Mouse (Mus musculus) intestine, embryonic 16.5 days (tissue): Measurements from ENCODE around the gene Mau2. TPM values are rescaled to one million over a fixed set of nuclear protein-coding genes. Genes with fewer than 3 reads are reported as not detected.
"Not testable (repeated sequence)": the region's sequence is repeated elsewhere in the genome, so short reads cannot be mapped to it uniquely, and the experiment has no call there.

ENCODE experiments used
- ATAC-seq: fragments of 200-750 bp; cut with Nextera tagmentation; 2 replicates; pipeline ENCODE4 v1.8.0; 2017; ENCODE audit warnings: moderate TSS enrichment, moderate library complexity
- H3K27ac ChIP-seq: fragments of 300-500 bp; sonication (generic); 2 replicates; pipeline ENCODE4 v1.5.1; 2014; ENCODE audit warnings: mild to moderate bottlenecking, low read length
- H3K27me3 ChIP-seq: fragments of 300-500 bp; sonication (generic); replicated peaks from 2 replicates; pipeline ENCODE4 v1.6.1; 2014; ENCODE audit warnings: low read length, control low read depth, mixed read lengths; ENCODE audit not compliant: control insufficient read depth, insufficient read depth
- H3K36me3 ChIP-seq: fragments of 300-500 bp; sonication (generic); 2 replicates; pipeline ENCODE4 v1.6.1; 2014; ENCODE audit warnings: low read length, control low read depth; ENCODE audit not compliant: control insufficient read depth, insufficient read depth
- H3K4me1 ChIP-seq: fragments of 300-500 bp; sonication (generic); 2 replicates; pipeline ENCODE4 v1.6.1; 2014; ENCODE audit warnings: low read length, control low read depth, mixed read lengths; ENCODE audit not compliant: control insufficient read depth, insufficient read depth
- H3K4me2 ChIP-seq: fragments of 300-500 bp; sonication (generic); 2 replicates; pipeline ENCODE4 v1.6.1; 2014; ENCODE audit warnings: low read depth, low read length, control low read depth
- H3K4me3 ChIP-seq: fragments of 300-500 bp; sonication (generic); 2 replicates; pipeline ENCODE4 v1.5.1; 2014; ENCODE audit warnings: mild to moderate bottlenecking, low read length
- H3K9ac ChIP-seq: fragments of 300-500 bp; sonication (generic); 2 replicates; pipeline ENCODE4 v1.6.1; 2014; ENCODE audit warnings: low read depth, low read length
- H3K9me3 ChIP-seq: fragments of 300-500 bp; sonication (generic); 2 replicates; pipeline ENCODE4 v1.6.1; 2016; ENCODE audit warnings: low read length, control low read depth; ENCODE audit not compliant: control insufficient read depth
- WGBS: fragments of 180-500 bp; shearing (Covaris S2); extraction: QIAGEN DNeasy Blood & Tissue Kit; methylation state at CpG from one replicate; pipeline ENCODE4 v1.1.7; 2014; 5-methylcytosine and 5-hydroxymethylcytosine counted together
- polyA plus RNA-seq: library from polyadenylated mRNA; unstranded; fragments of >200 nt; fragmentation: Nextera tagmentation; extraction: Ambion mirVana; gene quantifications from 2 replicates; pipeline ENCODE4 v1.2.1, GENCODE M21; 2015

The Mau2 gene
- polyA plus RNA-seq, 1 experiment from 2014 or later, result 44.4 TPM

DNA sequence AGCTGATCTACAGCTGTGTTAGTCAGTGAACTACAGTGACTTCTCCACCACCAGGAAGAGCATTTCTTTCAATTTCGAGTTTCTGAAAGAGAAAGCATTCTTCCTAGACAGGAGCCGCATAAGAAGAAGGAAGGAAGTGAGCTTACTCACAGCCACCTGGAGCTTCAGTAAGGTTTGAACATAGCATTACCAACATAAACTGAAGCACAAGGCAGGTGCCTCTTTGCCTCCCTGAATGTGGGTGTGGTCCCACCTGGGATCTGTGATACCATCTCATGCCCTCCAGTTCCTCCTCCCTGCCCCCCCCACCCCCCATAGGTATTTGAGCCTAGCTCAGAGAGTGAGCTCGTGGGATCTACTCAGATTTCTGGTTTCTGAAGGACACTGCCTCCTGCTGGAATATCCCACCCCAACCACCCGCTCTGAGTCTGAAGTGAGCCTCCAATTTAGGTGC lies 39.3 kb downstream of the Mau2 start:
- Histone ChIP-seq H3K4me2 (no peak overlapping the region), H3K9ac (no peak overlapping the region), H3K36me3 (no peaks in the 10 kb centered on the region), H3K4me1 (peaks cover 4% of the 10 kb centered on the region; the same call in 1 of the 2 replicates), H3K27ac (no peak overlapping the region), H3K27me3 (no peaks in the 10 kb centered on the region), H3K9me3 (no peaks in the 10 kb centered on the region), H3K4me3 (no peak overlapping the region)
- no peak for ATAC-seq
- WGBS, result 62% methylated on average over 4 of the region's 4 CpGs

DNA sequence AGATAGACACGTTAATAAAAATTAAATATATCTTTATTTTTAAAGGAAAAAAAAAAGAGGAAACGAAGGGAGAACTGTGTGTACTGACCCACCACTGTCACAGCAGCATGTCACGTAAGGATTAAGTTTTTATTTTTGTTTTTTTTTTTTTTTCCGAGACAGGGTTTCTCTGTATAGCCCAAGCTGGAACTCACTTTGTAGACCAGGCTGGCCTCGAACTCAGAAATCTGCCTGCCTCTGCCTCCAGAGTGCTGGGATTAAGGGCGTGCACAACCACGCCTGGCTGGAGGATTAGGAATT lies 40.7 kb downstream of the Mau2 start:
- H3K36me3 ChIP-seq, H3K9me3 ChIP-seq, H3K27me3 ChIP-seq, ATAC-seq, H3K4me1 ChIP-seq: not testable (repeated sequence)
- Histone ChIP-seq H3K4me3 (peak overlapping the region; percentile 37), H3K4me2 (peak overlapping the region; percentile 53; the same call in 1 of the 2 replicates), H3K9ac (peak overlapping the region; percentile 62; the same call in 1 of the 2 replicates), H3K27ac (peak overlapping the region; percentile 79)
- 39% methylated on average over 7 of the region's 7 CpGs for WGBS

DNA sequence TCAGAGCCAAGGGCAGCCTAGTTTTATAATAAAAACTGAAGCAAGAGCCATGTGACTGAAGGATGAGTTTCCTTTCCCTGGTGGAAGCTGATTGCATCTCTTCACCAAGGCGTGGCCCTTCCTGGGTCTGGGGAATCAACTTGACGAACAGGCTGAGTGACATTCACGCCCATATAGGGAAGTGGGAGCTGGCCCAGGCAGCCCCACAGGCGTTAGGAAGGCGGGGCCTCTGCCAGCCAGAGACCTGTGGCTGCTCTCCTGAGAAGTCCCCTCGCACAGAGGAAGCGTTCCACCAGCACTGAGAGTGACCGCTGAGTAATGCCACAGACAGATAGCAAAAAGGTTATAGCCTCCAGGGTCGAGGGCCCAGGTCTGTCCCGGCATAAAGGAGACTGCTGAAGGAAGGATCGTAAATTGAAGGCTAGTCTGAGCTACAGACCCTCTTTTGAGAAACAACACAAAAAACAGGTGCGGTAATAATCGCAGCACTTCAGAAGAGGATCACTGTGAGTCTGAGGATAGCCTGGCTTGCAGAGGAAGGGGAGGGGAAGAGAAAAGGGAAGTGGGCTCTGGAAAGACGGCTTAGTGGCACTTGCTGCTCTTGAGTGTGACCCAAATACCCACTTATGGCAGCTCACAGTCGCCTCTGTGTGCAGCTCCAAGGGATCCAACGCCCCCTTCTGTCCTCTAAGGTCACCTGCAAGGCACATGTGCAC lies 41.2 kb downstream of the Mau2 start:
- ATAC-seq, result peak; percentile 80
- Histone ChIP-seq H3K9ac (peak overlapping the region; percentile 62), H3K27ac (peak overlapping the region; percentile 79), H3K27me3 (no peaks in the 10 kb centered on the region), H3K4me3 (peak overlapping the region; percentile 37), H3K4me2 (peak overlapping the region; percentile 53), H3K9me3 (no peaks in the 10 kb centered on the region), H3K4me1 (peaks cover 4% of the 10 kb centered on the region; the same call in 1 of the 2 replicates), H3K36me3 (no peaks in the 10 kb centered on the region)
- WGBS, result 2% methylated on average over 16 of the region's 16 CpGs

DNA sequence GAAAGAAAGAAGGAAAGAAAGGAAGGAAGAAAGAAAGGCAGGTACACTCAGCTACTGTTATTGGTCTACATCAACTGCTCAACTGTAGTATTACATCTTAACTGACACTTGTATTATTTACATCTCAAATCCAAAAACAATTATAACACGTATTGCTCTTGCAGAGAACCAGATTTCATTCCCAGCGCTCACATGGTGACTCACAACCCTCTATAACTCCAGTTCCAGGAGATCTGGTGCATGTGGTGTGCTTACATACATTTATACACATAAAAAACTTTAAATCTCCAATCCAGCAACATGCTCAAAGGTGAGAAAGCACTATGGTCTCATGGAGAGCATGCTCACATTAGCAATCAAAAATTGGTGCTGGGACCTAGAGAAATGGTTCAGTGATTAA lies 42.3 kb downstream of the Mau2 start:
- no peak overlapping the region for H3K4me3 ChIP-seq
- no peak overlapping the region for H3K9ac ChIP-seq
- H3K27ac ChIP-seq, result no peak overlapping the region
- ATAC-seq, result no peak
- H3K27me3 ChIP-seq, result no peaks in the 10 kb centered on the region
- H3K9me3 ChIP-seq, result no peaks in the 10 kb centered on the region
- WGBS, result 75% methylated on average over 2 of the region's 2 CpGs
- peaks cover 4% of the 10 kb centered on the region for H3K4me1 ChIP-seq
- H3K36me3 ChIP-seq, result no peaks in the 10 kb centered on the region
- no peak overlapping the region for H3K4me2 ChIP-seq

DNA sequence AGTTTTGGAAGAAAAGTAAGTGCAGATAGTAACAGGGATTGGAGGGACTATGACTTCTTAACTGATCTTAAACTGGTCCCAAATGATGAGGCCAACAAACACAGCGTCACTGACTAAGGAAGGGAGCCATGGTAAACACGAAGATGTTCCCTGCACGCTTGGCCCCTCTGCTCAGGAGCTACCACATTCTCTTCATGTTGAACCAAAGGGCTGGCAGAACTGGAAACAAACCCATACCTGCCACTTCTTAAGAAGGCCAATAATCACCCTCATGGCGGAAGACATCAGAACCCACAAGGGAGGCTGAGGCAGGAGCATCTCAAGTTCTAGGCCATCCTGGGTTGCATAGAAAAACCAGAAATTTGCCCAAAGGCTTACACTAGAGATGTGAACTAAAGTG lies 43.3 kb downstream of the Mau2 start:
- Histone ChIP-seq H3K9ac (no peak overlapping the region), H3K4me3 (no peak overlapping the region), H3K9me3 (no peaks in the 10 kb centered on the region), H3K4me2 (no peak overlapping the region), H3K36me3 (no peaks in the 10 kb centered on the region), H3K27me3 (no peaks in the 10 kb centered on the region), H3K27ac (no peak overlapping the region), H3K4me1 (peaks cover 11% of the 10 kb centered on the region)
- 96% methylated on average over 4 of the region's 4 CpGs for WGBS
- ATAC-seq, result no peak

DNA sequence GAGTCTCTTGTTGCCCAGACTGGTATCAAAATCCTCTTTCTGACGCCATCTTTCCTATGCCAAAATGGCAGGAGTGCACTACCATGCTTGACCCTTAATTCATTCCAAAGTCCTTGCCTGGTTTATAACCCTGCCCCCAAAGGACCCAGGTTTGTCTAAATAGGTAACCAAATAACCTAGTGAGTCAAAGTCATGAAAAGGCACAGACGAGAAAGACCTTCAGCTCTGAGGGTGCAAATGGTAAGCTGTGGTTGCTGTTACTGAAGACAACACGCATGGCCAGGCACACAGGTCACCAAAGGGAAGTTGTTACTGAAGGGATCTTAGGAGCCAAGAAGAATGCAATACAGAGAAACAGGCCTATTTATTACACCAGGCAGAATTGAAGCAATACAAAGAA lies 43.8 kb downstream of the Mau2 start:
- Histone ChIP-seq H3K4me2 (no peak overlapping the region), H3K27me3 (no peaks in the 10 kb centered on the region), H3K4me1 (peaks cover 11% of the 10 kb centered on the region), H3K4me3 (no peak overlapping the region), H3K36me3 (no peaks in the 10 kb centered on the region), H3K27ac (no peak overlapping the region), H3K9me3 (no peaks in the 10 kb centered on the region), H3K9ac (no peak overlapping the region)
- WGBS, result 89% methylated on average over 3 of the region's 3 CpGs
- ATAC-seq, result no peak

DNA sequence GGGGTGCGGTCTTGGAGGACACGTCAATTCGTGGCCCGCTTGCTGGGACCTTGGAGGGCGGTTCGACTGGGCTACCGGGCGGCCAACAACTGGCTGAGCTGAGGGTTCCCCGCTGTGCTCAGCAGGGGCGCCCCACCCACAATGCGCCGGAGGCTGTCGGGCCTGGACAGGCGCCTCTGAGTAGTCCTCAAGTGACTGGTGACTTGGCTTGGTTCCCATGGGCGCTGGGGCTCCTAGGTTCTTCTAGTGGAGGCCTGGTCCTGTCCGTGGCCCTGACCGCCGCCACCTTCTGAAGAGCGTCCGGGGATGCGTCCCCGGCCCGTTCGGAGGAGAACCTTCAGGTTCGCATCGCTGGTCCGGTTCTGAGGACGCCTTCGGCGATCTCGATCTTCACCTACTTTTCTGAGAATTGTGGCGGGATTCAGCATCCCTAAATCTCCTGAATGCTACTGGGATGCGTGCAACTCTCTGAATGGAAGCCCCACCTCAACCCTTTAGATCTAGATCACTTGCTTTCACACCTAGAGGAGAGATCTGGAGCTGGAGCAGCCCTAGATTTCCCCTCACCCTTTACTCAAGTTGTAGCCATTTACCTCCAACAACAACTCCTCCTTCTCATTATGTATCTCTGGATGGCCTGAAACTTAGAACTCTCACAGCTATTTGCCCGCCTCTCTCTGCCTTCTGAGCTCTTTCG lies 45.8 kb downstream of the Mau2 start:
- H3K27me3 ChIP-seq, result no peaks in the 10 kb centered on the region
- H3K9me3 ChIP-seq, result no peaks in the 10 kb centered on the region
- no peak for ATAC-seq
- peak overlapping the region; percentile 81 for H3K4me2 ChIP-seq
- H3K36me3 ChIP-seq, result no peaks in the 10 kb centered on the region
- H3K4me3 ChIP-seq, result peak overlapping the region; percentile 65
- WGBS, result 2% methylated on average over 35 of the region's 35 CpGs
- H3K4me1 ChIP-seq, result peaks cover 8% of the 10 kb centered on the region
- peak overlapping the region; percentile 93 for H3K27ac ChIP-seq
- peak overlapping the region; percentile 89 for H3K9ac ChIP-seq

DNA sequence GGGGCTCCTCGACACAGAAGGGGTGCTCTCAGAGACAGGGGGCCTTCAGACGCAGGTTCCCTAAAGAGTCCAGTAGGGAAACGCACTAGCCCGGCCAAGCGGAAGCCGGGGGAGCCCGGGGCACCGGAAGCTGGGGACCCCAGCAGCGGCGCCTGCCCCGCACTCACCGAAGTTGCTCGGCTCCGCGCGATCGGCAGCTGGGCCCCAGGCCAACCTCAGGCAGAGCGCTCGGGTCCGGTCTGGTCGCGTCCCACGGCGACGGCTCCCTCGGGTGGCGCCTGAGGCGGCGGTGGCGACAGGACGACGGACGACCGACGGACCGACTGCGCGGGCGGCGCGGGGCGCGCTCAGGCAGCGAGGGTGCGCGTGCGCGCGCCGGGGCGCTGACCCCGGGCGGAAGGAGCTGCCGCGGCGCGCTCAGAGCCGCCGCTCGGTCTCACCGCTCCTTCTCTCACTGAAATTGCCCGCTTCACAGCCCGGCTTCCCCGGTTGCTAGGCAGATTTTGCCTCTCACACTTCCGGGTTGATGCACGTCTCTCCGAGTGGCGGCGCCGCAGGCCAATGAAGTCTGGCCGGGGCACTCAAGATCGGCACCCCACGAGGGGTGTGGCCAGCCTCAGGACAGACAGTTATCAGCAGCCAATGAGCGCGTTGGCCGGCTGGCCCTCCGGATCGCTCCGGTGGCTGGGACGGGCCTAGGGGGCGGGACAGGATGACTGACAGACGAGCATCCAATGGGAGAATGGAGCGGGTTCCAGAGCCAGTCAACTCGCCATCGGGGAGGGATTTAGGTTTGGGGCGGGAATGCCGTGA lies 46.6 kb downstream of the Mau2 start, which contains the start of gene Gatad2a:
Gene Gatad2a, minus strand, starts transcription at position 609 of the 813 bp plus-strand sequence.
- Histone ChIP-seq H3K4me2 (peak within 1 kb of the TSS; percentile 81), H3K9me3 (no peaks in the 10 kb centered on the region), H3K27ac (peak within 1 kb of the TSS; percentile 94), H3K4me1 (peaks cover 8% of the 10 kb centered on the region), H3K4me3 (peak within 1 kb of the TSS; percentile 95), H3K36me3 (no peaks in the 10 kb centered on the region), H3K27me3 (no peaks in the 10 kb centered on the region), H3K9ac (peak within 1 kb of the TSS; percentile 92)
- ATAC-seq, result peak; percentile 99
- under 1% methylated on average over 87 of the region's 87 CpGs for WGBS

DNA sequence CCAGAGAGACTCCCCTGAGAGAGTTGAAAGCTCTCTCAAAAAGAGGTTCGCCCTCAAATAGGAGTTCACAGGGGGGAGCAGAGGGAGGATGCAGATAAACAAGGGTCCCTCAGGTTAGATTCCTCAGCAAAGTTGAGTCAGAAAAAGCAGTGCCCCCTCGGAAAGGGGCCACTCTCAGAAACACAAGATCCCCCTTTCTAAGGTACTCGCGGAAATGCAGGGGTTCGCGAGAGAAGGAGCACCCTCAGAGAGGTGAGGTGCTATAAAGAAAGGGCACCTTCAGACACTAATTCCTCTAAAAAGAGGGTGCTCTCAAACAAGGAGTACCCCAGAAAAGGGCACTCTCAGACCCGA lies 47.1 kb downstream of the Mau2 start:
- Histone ChIP-seq H3K27me3 (no peaks in the 10 kb centered on the region), H3K9me3 (no peaks in the 10 kb centered on the region), H3K27ac (peak overlapping the region; percentile 94), H3K4me3 (peak overlapping the region; percentile 95), H3K4me1 (peaks cover 8% of the 10 kb centered on the region), H3K9ac (peak overlapping the region; percentile 92), H3K4me2 (peak overlapping the region; percentile 66), H3K36me3 (no peaks in the 10 kb centered on the region)
- WGBS, result under 1% methylated on average over 7 of the region's 7 CpGs
- ATAC-seq, result no peak
